Comparison of ENCODE assay signal across 9 mouse cellular contexts in the genomic region with DNA sequence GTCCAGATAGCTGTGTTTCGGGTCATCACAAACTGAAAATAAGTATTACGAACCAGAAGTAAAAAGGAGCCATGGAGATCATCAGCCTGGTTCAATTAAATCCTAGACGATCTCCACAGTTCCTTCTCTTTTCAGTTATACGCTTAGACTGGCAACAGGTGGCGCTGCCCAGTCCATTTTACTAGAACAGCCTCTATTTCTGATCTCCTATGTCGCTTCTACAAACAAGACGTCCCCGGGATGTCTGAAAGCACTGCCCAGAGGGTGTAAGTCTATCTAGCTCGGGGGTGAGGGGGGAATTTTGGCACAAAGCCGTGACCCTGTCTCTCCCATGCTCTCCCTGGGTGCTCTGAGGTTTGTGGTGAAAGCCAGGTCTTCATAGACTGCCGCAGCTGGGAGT. TPM values are rescaled to one million over a fixed set of nuclear protein-coding genes. Genes with fewer than 3 reads are reported as not detected.
DNase-seq lines count a peak whose midpoint lies in the region; ATAC-seq and TF ChIP-seq lines count a peak whose summit lies in the region.
"Had no signal": no experiment of that assay in that cellular context is flagged by ENCODE, and none has a peak within 500 bp of the region (broad histone marks: within the 10 kb centered on the region; RNA-seq: fewer than 3 reads in every experiment).

No protein-coding gene starts in this region.

- H3K9me3 ChIP-seq in embryonic facial prominence, embryonic 14.5 days (ENCODE audit: control insufficient read depth, low read length) = no peaks in the 10 kb centered on the region
- no peaks in the 10 kb centered on the region for H3K9me3 ChIP-seq in heart, embryonic 14.5 days (ENCODE audit: control insufficient read depth, low read length)
- no peaks in the 10 kb centered on the region for H3K9me3 ChIP-seq in kidney, postnatal 0 days (replicated peaks; ENCODE audit: low read length)
- H3K9me3 ChIP-seq in liver, embryonic 13.5 days (replicated peaks) = no peaks in the 10 kb centered on the region
- H3K9me3 ChIP-seq in neural tube, embryonic 12.5 days = no peaks in the 10 kb centered on the region

- peak; percentile 33; the same call in 1 of the 2 replicates for ATAC-seq in embryonic facial prominence, embryonic 14.5 days (ENCODE audit: low read depth)
- ATAC-seq in heart, embryonic 14.5 days (ENCODE audit: insufficient number of reproducible peaks, insufficient read depth, low FRiP score, low read depth) = no peak
- no peak for ATAC-seq in kidney, postnatal 0 days (replicated peaks; ENCODE audit: low FRiP score, low read depth)
- no peak for ATAC-seq in liver, embryonic 13.5 days (ENCODE audit: low read depth)
- ATAC-seq in neural tube, embryonic 12.5 days (ENCODE audit: low FRiP score, low read depth) = no peak

- peak; percentile 51 to 52 for DNase-seq in B cell, adult 2 months
- DNase-seq in adrenal gland, adult 2 months = peak; percentile 72
- peak; percentile 83 for DNase-seq in embryonic facial prominence, embryonic 14.5 days (ENCODE audit: low spot score)
- peak; percentile 93 for DNase-seq in kidney, postnatal 0 days (ENCODE audit: low spot score)
- DNase-seq in liver, embryonic 13.5 days = peak; percentile 13
- DNase-seq in thymus, postnatal 36 days = peak; percentile 14 to 27

- H3K4me1 ChIP-seq in embryonic facial prominence, embryonic 14.5 days (ENCODE audit: control insufficient read depth, insufficient read depth, low read length) = peaks cover 11% of the 10 kb centered on the region
- H3K4me1 ChIP-seq in heart, embryonic 14.5 days (ENCODE audit: control insufficient read depth in 2 of 2, insufficient read depth in 2 of 2, low read length in 2 of 2) = peaks cover 2 to 5% of the 10 kb centered on the region in 2 experiments; a peak in 2 of 4 replicates
- H3K4me1 ChIP-seq in kidney, postnatal 0 days (replicated peaks; ENCODE audit: insufficient read depth, low read length) = no peaks in the 10 kb centered on the region
- H3K4me1 ChIP-seq in liver, embryonic 13.5 days (replicated peaks) = no peaks in the 10 kb centered on the region; the same call in 1 of the 2 replicates
- no peaks in the 10 kb centered on the region for H3K4me1 ChIP-seq in neural tube, embryonic 12.5 days

- H3K4me3 ChIP-seq in embryonic facial prominence, embryonic 14.5 days (ENCODE audit: low read depth, low read length) = peak overlapping the region; percentile 31
- peak overlapping the region in 1 of 2 experiments; percentile 1; a peak in 1 of 4 replicates for H3K4me3 ChIP-seq in heart, embryonic 14.5 days (ENCODE audit: control insufficient read depth in 1 of 2, insufficient read depth in 1 of 2, low read depth in 1 of 2, low read length in 2 of 2)
- H3K4me3 ChIP-seq in kidney, postnatal 0 days (replicated peaks; ENCODE audit: low read depth, low read length) = peak overlapping the region; percentile 6
- H3K4me3 ChIP-seq in liver, embryonic 13.5 days (replicated peaks) = no peak overlapping the region
- no peak overlapping the region for H3K4me3 ChIP-seq in neural tube, embryonic 12.5 days
- H3K4me3 ChIP-seq: erythroblast, embryonic 14.5 days had no signal

- H3K4me2 ChIP-seq in embryonic facial prominence, embryonic 14.5 days (ENCODE audit: low read depth, low read length) = peak overlapping the region; percentile 56
- H3K4me2 ChIP-seq in heart, embryonic 14.5 days (ENCODE audit: low read length) = peak overlapping the region; percentile 53
- H3K4me2 ChIP-seq in kidney, postnatal 0 days (ENCODE audit: low read length) = peak overlapping the region; percentile 38
- peak overlapping the region; percentile 13 for H3K4me2 ChIP-seq in liver, embryonic 13.5 days
- peak overlapping the region; percentile 49 for H3K4me2 ChIP-seq in neural tube, embryonic 12.5 days (replicated peaks)

- no peak overlapping the region for H3K27ac ChIP-seq in embryonic facial prominence, embryonic 14.5 days (replicated peaks; ENCODE audit: low read depth, low read length)
- no peak overlapping the region for H3K27ac ChIP-seq in heart, embryonic 14.5 days (replicated peaks in 1 of 2; ENCODE audit: control insufficient read depth in 1 of 2, insufficient read depth in 1 of 2, low read depth in 2 of 2, low read length in 2 of 2)
- H3K27ac ChIP-seq in kidney, postnatal 0 days = no peak overlapping the region
- H3K27ac ChIP-seq in liver, embryonic 13.5 days = no peak overlapping the region
- no peak overlapping the region for H3K27ac ChIP-seq in neural tube, embryonic 12.5 days

- H3K9ac ChIP-seq in embryonic facial prominence, embryonic 14.5 days (ENCODE audit: low read depth, low read length) = peak overlapping the region; percentile 39
- 0 out of 2 replicates have a peak overlapping the region, but pooled peaks have one; percentile 28 for H3K9ac ChIP-seq in heart, embryonic 14.5 days (ENCODE audit: low read length)
- no peak overlapping the region for H3K9ac ChIP-seq in kidney, postnatal 0 days (ENCODE audit: low read depth, low read length)
- no peak overlapping the region for H3K9ac ChIP-seq in liver, embryonic 13.5 days
- no peak overlapping the region for H3K9ac ChIP-seq in neural tube, embryonic 12.5 days

- no peaks in the 10 kb centered on the region for H3K36me3 ChIP-seq in embryonic facial prominence, embryonic 14.5 days (ENCODE audit: control insufficient read depth, insufficient read depth, low read length)
- H3K36me3 ChIP-seq in heart, embryonic 14.5 days (ENCODE audit: control insufficient read depth, insufficient read depth, low read length) = no peaks in the 10 kb centered on the region
- H3K36me3 ChIP-seq in kidney, postnatal 0 days (ENCODE audit: insufficient read depth, low read length) = no peaks in the 10 kb centered on the region
- H3K36me3 ChIP-seq in liver, embryonic 13.5 days = no peaks in the 10 kb centered on the region
- no peaks in the 10 kb centered on the region for H3K36me3 ChIP-seq in neural tube, embryonic 12.5 days

- WGBS in embryonic facial prominence, embryonic 14.5 days = 17% methylated on average over 11 of the region's 11 CpGs
- 17% methylated on average over 11 of the region's 11 CpGs for WGBS in heart, embryonic 14.5 days
- 16% methylated on average over 11 of the region's 11 CpGs for WGBS in kidney, postnatal 0 days
- WGBS in liver, embryonic 13.5 days (ENCODE audit: insufficient replicate concordance) = 17% methylated on average over 11 of the region's 11 CpGs
- 21% methylated on average over 11 of the region's 11 CpGs for WGBS in neural tube, embryonic 12.5 days

- TF ChIP-seq CTCF in kidney, postnatal 0 days (IDR thresholded peaks at IDR 0.05; ENCODE audit: low read depth) = peak; percentile 77

- no peaks in the 10 kb centered on the region for H3K27me3 ChIP-seq in embryonic facial prominence, embryonic 14.5 days (replicated peaks; ENCODE audit: control insufficient read depth, insufficient read depth, low read length)
- peaks cover 3% of the 10 kb centered on the region; the same call in 1 of the 2 replicates for H3K27me3 ChIP-seq in heart, embryonic 14.5 days (ENCODE audit: control insufficient read depth, insufficient read depth, low read length)
- H3K27me3 ChIP-seq in kidney, postnatal 0 days (ENCODE audit: insufficient read depth, low read length) = no peaks in the 10 kb centered on the region
- peaks cover 26% of the 10 kb centered on the region for H3K27me3 ChIP-seq in liver, embryonic 13.5 days
- 0 out of 2 replicates have a peak, but pooled peaks cover 3% of the 10 kb centered on the region for H3K27me3 ChIP-seq in neural tube, embryonic 12.5 days (replicated peaks)

RNA-seq across cellular contexts. Expression of gene Cyb5r3, which starts 37.8 kb away (rescaled TPM):
- total RNA-seq in adrenal gland, adult 2 months (2021) = 100 to 1,000 TPM; 310 to 426 TPM
- polyA plus RNA-seq in adrenal gland, adult 2 months (2012; rRNA removed) = 461 and 645 TPM in 2 replicates
- 125 and 126 TPM in 2 replicates for polyA plus RNA-seq in embryonic facial prominence, embryonic 14.5 days (2014; fragmentation: Nextera tagmentation; extraction: Ambion mirVana)
- 161 and 163 TPM in 2 replicates for polyA plus RNA-seq in heart, embryonic 14.5 days (2014; fragmentation: Nextera tagmentation; extraction: Ambion mirVana)
- 90.9 and 104 TPM in 2 replicates for polyA plus RNA-seq in kidney, postnatal 0 days (2015; fragmentation: Nextera tagmentation; extraction: Ambion mirVana)
- polyA plus RNA-seq in liver, embryonic 13.5 days (2015; fragmentation: Nextera tagmentation; extraction: Ambion mirVana) = 110 and 147 TPM in 2 replicates
- polyA plus RNA-seq in neural tube, embryonic 12.5 days (2016; fragmentation: Nextera tagmentation; extraction: Ambion mirVana) = 143 and 157 TPM in 2 replicates

RNA-seq across cellular contexts. Expression of gene A4galt, which starts 41.3 kb away (rescaled TPM):
- total RNA-seq in adrenal gland, adult 2 months (2021) = 10 to 100 TPM in 1 of 2 experiments, 1 to 10 TPM in 1; 8.3 to 14.2 TPM
- 8.8 and 22.2 TPM in 2 replicates for polyA plus RNA-seq in adrenal gland, adult 2 months (2012; rRNA removed)
- 2.3 and 2.4 TPM in 2 replicates for polyA plus RNA-seq in embryonic facial prominence, embryonic 14.5 days (2014; fragmentation: Nextera tagmentation; extraction: Ambion mirVana)
- polyA plus RNA-seq in heart, embryonic 14.5 days (2014; fragmentation: Nextera tagmentation; extraction: Ambion mirVana) = 0.43 and 0.88 TPM in 2 replicates
- 26.5 and 27.2 TPM in 2 replicates for polyA plus RNA-seq in kidney, postnatal 0 days (2015; fragmentation: Nextera tagmentation; extraction: Ambion mirVana)
- polyA plus RNA-seq in liver, embryonic 13.5 days (2015; fragmentation: Nextera tagmentation; extraction: Ambion mirVana) = 0.05 and 0.07 TPM in 2 replicates
- 1.5 and 1.8 TPM in 2 replicates for polyA plus RNA-seq in neural tube, embryonic 12.5 days (2016; fragmentation: Nextera tagmentation; extraction: Ambion mirVana)
- polyA plus RNA-seq: erythroblast, embryonic 14.5 days had no signal

Comparison
In these comparisons a context has a peak if more than half of its experiments do, and no peak if none do; other contexts are left out.
1. DNase-seq: peak in every context shown above with its lines; median percentile 93 in kidney, postnatal 0 days; 83 in embryonic facial prominence, embryonic 14.5 days; 72 in adrenal gland, adult 2 months; 52 in B cell, adult 2 months; 20 in thymus, postnatal 36 days; 13 in liver, embryonic 13.5 days.
2. H3K4me3 ChIP-seq: peak in embryonic facial prominence, embryonic 14.5 days (single experiment) and kidney, postnatal 0 days (single experiment); none in liver, embryonic 13.5 days (single experiment) and neural tube, embryonic 12.5 days (single experiment).
3. H3K9ac ChIP-seq: peak in embryonic facial prominence, embryonic 14.5 days (single experiment) and heart, embryonic 14.5 days (single experiment); none in kidney, postnatal 0 days (single experiment), liver, embryonic 13.5 days (single experiment) and neural tube, embryonic 12.5 days (single experiment).
4. Peak in every context shown above with its lines, with median percentiles within 50 percentile points of each other: H3K4me2 ChIP-seq.